ENCODE assay signal across 8 mouse cellular contexts in the genomic region with DNA sequence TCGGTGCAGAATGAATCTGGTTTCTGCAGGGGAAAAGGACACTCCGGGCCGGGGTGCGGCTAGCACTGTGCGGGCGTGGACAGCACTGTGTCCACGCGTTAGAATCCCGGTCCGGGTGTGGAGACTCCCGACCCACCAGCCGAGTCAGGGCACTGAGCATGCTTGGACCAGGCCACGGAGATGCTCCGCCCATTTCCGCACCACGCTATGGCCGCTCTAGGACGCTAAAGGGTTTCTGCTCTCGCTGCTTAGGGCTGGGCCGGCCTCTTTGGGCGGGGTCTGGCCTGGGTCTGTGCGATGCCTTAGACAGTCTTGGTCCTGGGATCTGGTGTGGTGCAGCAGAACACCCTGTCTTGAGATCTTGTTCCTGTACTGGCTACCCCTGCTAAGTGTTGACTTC. TPM values are rescaled to one million over a fixed set of nuclear protein-coding genes. Genes with fewer than 3 reads are reported as not detected.
DNase-seq lines count a peak whose midpoint lies in the region; ATAC-seq and TF ChIP-seq lines count a peak whose summit lies in the region.

No protein-coding gene starts in this region.

- no peaks in the 10 kb centered on the region for H3K9me3 ChIP-seq in MEL (replicated peaks; ENCODE audit: insufficient read depth, low read length)
- no peaks in the 10 kb centered on the region for H3K9me3 ChIP-seq in forebrain, postnatal 0 days (ENCODE audit: low read length)
- no peaks in the 10 kb centered on the region for H3K9me3 ChIP-seq in lung, embryonic 15.5 days

- H3K27me3 ChIP-seq in MEL (ENCODE audit: control insufficient read depth in 1 of 2, insufficient read depth in 2 of 2, low read length in 2 of 2): no peaks in the 10 kb centered on the region
- H3K27me3 ChIP-seq in cerebellum, adult 2 months (ENCODE audit: control insufficient read depth, insufficient read depth, low read length): no peaks in the 10 kb centered on the region
- H3K27me3 ChIP-seq in forebrain, postnatal 0 days (ENCODE audit: insufficient read depth, low read length): no peaks in the 10 kb centered on the region
- H3K27me3 ChIP-seq in lung, embryonic 15.5 days: no peaks in the 10 kb centered on the region

- peaks cover 0 to 8% of the 10 kb centered on the region in 2 experiments; a peak in 2 of 4 replicates for H3K36me3 ChIP-seq in MEL (ENCODE audit: control insufficient read depth in 1 of 2, insufficient read depth in 2 of 2, low read length in 2 of 2)
- H3K36me3 ChIP-seq in forebrain, postnatal 0 days (ENCODE audit: insufficient read depth): no peaks in the 10 kb centered on the region
- H3K36me3 ChIP-seq in lung, embryonic 15.5 days: no peaks in the 10 kb centered on the region

- peak overlapping the region; percentile 98 for H3K9ac ChIP-seq in MEL (ENCODE audit: control insufficient read depth, low read depth, low read length, poor library complexity, severe bottlenecking)
- peak overlapping the region; percentile 77 for H3K9ac ChIP-seq in forebrain, postnatal 0 days
- peak overlapping the region; percentile 84 for H3K9ac ChIP-seq in lung, embryonic 15.5 days

- peaks cover 2% of the 10 kb centered on the region; the same call in 1 of the 2 replicates for H3K79me2 ChIP-seq in MEL (ENCODE audit: control insufficient read depth, insufficient read depth, low read length, poor library complexity)

- peak overlapping the region; percentile 79 for H3K27ac ChIP-seq in MEL (ENCODE audit: control insufficient read depth, low read depth, low read length)
- H3K27ac ChIP-seq in cerebellum, adult 2 months (ENCODE audit: insufficient read depth, low read length): peak overlapping the region; percentile 8; the same call in 1 of the 2 replicates
- peak overlapping the region; percentile 46; the same call in 1 of the 2 replicates for H3K27ac ChIP-seq in forebrain, postnatal 0 days (ENCODE audit: low read depth, low read length)
- peak overlapping the region; percentile 61; the same call in 1 of the 2 replicates for H3K27ac ChIP-seq in lung, embryonic 15.5 days

- H3K4me3 ChIP-seq in MEL (ENCODE audit: control insufficient read depth in 1 of 2, insufficient read depth in 1 of 2, low read depth in 2 of 2, low read length in 2 of 2): peak overlapping the region; percentile 90 to 99
- H3K4me3 ChIP-seq in cerebellum, adult 2 months (replicated peaks; ENCODE audit: insufficient read depth, low read depth, low read length): peak overlapping the region; percentile 59
- peak overlapping the region; percentile 58 for H3K4me3 ChIP-seq in forebrain, postnatal 0 days (ENCODE audit: low read depth, low read length)
- peak overlapping the region; percentile 68 for H3K4me3 ChIP-seq in lung, embryonic 15.5 days

- TF ChIP-seq RAD21 in MEL (IDR thresholded peaks at IDR 0.05; ENCODE audit: low read depth, low read length): no peak

- no peak for TF ChIP-seq EP300 in MEL (IDR thresholded peaks at IDR 0.05; ENCODE audit: low read depth in 1 of 2, low read length in 2 of 2)

- DNase-seq in MEL (ENCODE audit: low read depth, low spot score): peak; percentile 95
- peak; percentile 86 to 89 for DNase-seq in cerebellum, adult 2 months
- DNase-seq in forebrain, postnatal 0 days: peak; percentile 80
- DNase-seq in heart, postnatal 4 days: peak; percentile 91
- peak; percentile 44 for DNase-seq in layer of hippocampus, adult 9-10 months (ENCODE audit: low spot score)
- DNase-seq in ovary, postnatal 10 days (ENCODE audit: low spot score): peak; percentile 68
- DNase-seq in thymus, postnatal 25 days: peak; percentile 9

- peak; percentile 92 to 95 for TF ChIP-seq POLR2A in MEL (IDR thresholded peaks at IDR 0.05; ENCODE audit: control insufficient read depth in 1 of 2, insufficient read depth in 1 of 2, low read depth in 1 of 2, low read length in 2 of 2, poor library complexity in 1 of 2)
- TF ChIP-seq POLR2A in cerebellum, adult 2 months (IDR thresholded peaks at IDR 0.05; ENCODE audit: borderline replicate concordance, insufficient read depth, low read length): peak; percentile 62; the same call in 1 of the 2 replicates

- WGBS in cerebellum, adult 2 months: 3% methylated on average over 22 of the region's 22 CpGs
- under 1% methylated on average over 22 of the region's 22 CpGs for WGBS in forebrain, postnatal 0 days
- under 1% methylated on average over 22 of the region's 22 CpGs for WGBS in lung, embryonic 15.5 days

- no peak for TF ChIP-seq CTCF in MEL (IDR thresholded peaks at IDR 0.05 in 2 of 3, conservative IDR thresholded peaks at IDR 0.05 in 1 of 3; ENCODE audit: control insufficient read depth in 1 of 3, insufficient read depth in 1 of 3, low read depth in 2 of 3, low read length in 3 of 3, poor library complexity in 1 of 3, severe bottlenecking in 1 of 3)
- TF ChIP-seq CTCF in cerebellum, adult 2 months (IDR thresholded peaks at IDR 0.05; ENCODE audit: borderline replicate concordance, insufficient read depth, low read depth, low read length): no peak
- no peak for TF ChIP-seq CTCF in forebrain, postnatal 0 days (IDR thresholded peaks at IDR 0.05; ENCODE audit: low read depth)

- H3K4me1 ChIP-seq in MEL (ENCODE audit: control insufficient read depth in 1 of 2, insufficient read depth in 2 of 2, low read length in 2 of 2): peaks cover 0 to 10% of the 10 kb centered on the region in 2 experiments; a peak in 3 of 4 replicates
- H3K4me1 ChIP-seq in cerebellum, adult 2 months (ENCODE audit: control insufficient read depth, insufficient read depth, low read length): no peaks in the 10 kb centered on the region
- H3K4me1 ChIP-seq in forebrain, postnatal 0 days (ENCODE audit: insufficient read depth): 0 out of 2 replicates have a peak, but pooled peaks cover 2% of the 10 kb centered on the region
- H3K4me1 ChIP-seq in lung, embryonic 15.5 days: 0 out of 2 replicates have a peak, but pooled peaks cover 3% of the 10 kb centered on the region

- ATAC-seq in forebrain, postnatal 0 days: peak; percentile 100
- peak; percentile 100 for ATAC-seq in lung, embryonic 15.5 days (ENCODE audit: borderline replicate concordance, extremely low read depth, low FRiP score, low TSS enrichment)

- H3K4me2 ChIP-seq in forebrain, postnatal 0 days (ENCODE audit: low read depth): peak overlapping the region; percentile 65
- peak overlapping the region; percentile 60 for H3K4me2 ChIP-seq in lung, embryonic 15.5 days

TF ChIP-seq in MEL, 35 proteins besides CTCF, POLR2A, EP300 and RAD21 (continues in another document):
- TF ChIP-seq MEF2A (IDR thresholded peaks at IDR 0.05; ENCODE audit: extremely low read depth, insufficient replicate concordance, low read depth, low read length, poor library complexity, severe bottlenecking) (no peak), GATA1 (IDR thresholded peaks at IDR 0.05; ENCODE audit: low read depth, low read length) (no peak), TAL1 (IDR thresholded peaks at IDR 0.05; ENCODE audit: low read length) (no peak), KAT2A (conservative IDR thresholded peaks at IDR 0.05; ENCODE audit: low read depth, low read length) (no peak; the same call in 1 of the 2 replicates), ZC3H11A (IDR thresholded peaks at IDR 0.05; ENCODE audit: low read depth, low read length) (no peak), POLR2AphosphoS5 (IDR thresholded peaks at IDR 0.05; ENCODE audit: borderline replicate concordance, low read depth, low read length) (no peak), ETS1 (IDR thresholded peaks at IDR 0.05; ENCODE audit: low read depth, low read length) (no peak), ZKSCAN1 (IDR thresholded peaks at IDR 0.05; ENCODE audit: low read depth, low read length) (no peak), POLR2AphosphoS2 (IDR thresholded peaks at IDR 0.05; ENCODE audit: low read length) (peak; percentile 90), E2F4 (IDR thresholded peaks at IDR 0.05; ENCODE audit: borderline replicate concordance, low read depth, low read length) (no peak), ZNF384 (IDR thresholded peaks at IDR 0.05; ENCODE audit: low read depth, low read length) (no peak; the same call in 1 of the 2 replicates), CHD2 (IDR thresholded peaks at IDR 0.05; ENCODE audit: low read length) (no peak), ELF1 (IDR thresholded peaks at IDR 0.05; ENCODE audit: low read depth, low read length) (peak; percentile 91), SMC3 (IDR thresholded peaks at IDR 0.05; ENCODE audit: low read depth, low read length) (no peak), JUND (IDR thresholded peaks at IDR 0.05; ENCODE audit: low read depth, low read length) (no peak), NRF1 (IDR thresholded peaks at IDR 0.05; ENCODE audit: insufficient read depth, low read depth, low read length, poor library complexity, severe bottlenecking) (peak; percentile 68), GABPA (IDR thresholded peaks at IDR 0.05; ENCODE audit: low read depth, low read length) (no peak), MYB (IDR thresholded peaks at IDR 0.05; ENCODE audit: low read depth, low read length) (no peak), MYC (IDR thresholded peaks at IDR 0.05; ENCODE audit: low read depth, low read length) (0 out of 2 replicates have a peak, but pooled peaks have one; percentile 74), SIN3A (IDR thresholded peaks at IDR 0.05; ENCODE audit: low read length) (peak; percentile 59), USF1 (IDR thresholded peaks at IDR 0.05; ENCODE audit: low read depth, low read length) (0 out of 2 replicates have a peak, but pooled peaks have one; percentile 32), RCOR1 (IDR thresholded peaks at IDR 0.05; ENCODE audit: low read depth, low read length) (no peak)

RNA-seq across cellular contexts. Expression of gene Fer, which starts 13.3 kb away (rescaled TPM):
- total RNA-seq in MEL (2012; rRNA removed): 8.5 and 9.4 TPM in 2 replicates
- polyA plus RNA-seq in MEL (2012; ENCODE audit: insufficient read depth in 1 of 2, insufficient read length in 2 of 2, low read depth in 1 of 2, low replicate concordance in 2 of 2, missing spikeins in 1 of 2): 10 to 100 TPM in 1 of 2 experiments, not detected in 1; 11.2 TPM
- 8.8 and 9.6 TPM in 2 replicates for polyA plus RNA-seq in cerebellum, adult 2 months (2012; rRNA removed)
- total RNA-seq in forebrain, postnatal 0 days (2014; rRNA removed): 30.2 and 31.8 TPM in 2 replicates
- polyA plus RNA-seq in forebrain, postnatal 0 days (2015; fragmentation: Nextera tagmentation; extraction: Ambion mirVana): 18.0 and 22.1 TPM in 2 replicates
- total RNA-seq in heart, postnatal 4 days (2021): 10 to 100 TPM; 25.1 to 27.2 TPM
- 28.1 and 29.8 TPM in 2 replicates for polyA plus RNA-seq in lung, embryonic 15.5 days (2015; fragmentation: Nextera tagmentation; extraction: Ambion mirVana)

RNA-seq across cellular contexts. Expression of gene A930002H24Rik, which starts 14.0 kb away (rescaled TPM):
- total RNA-seq in MEL (2012; rRNA removed): 0.69 and 1.1 TPM in 2 replicates
- polyA plus RNA-seq in MEL (2012; ENCODE audit: insufficient read depth in 1 of 2, insufficient read length in 2 of 2, low read depth in 1 of 2, low replicate concordance in 2 of 2, missing spikeins in 1 of 2): under 1 TPM in 1 of 2 experiments, not detected in 1; 0.70 TPM
- polyA plus RNA-seq in cerebellum, adult 2 months (2012; rRNA removed): 0.77 and 0.78 TPM in 2 replicates
- total RNA-seq in forebrain, postnatal 0 days (2014; rRNA removed): 6.0 and 7.9 TPM in 2 replicates
- 1.5 and 1.6 TPM in 2 replicates for polyA plus RNA-seq in forebrain, postnatal 0 days (2015; fragmentation: Nextera tagmentation; extraction: Ambion mirVana)
- 1 to 10 TPM in 1 of 2 experiments, not detected in 1; 1.3 TPM for total RNA-seq in heart, postnatal 4 days (2021)
- polyA plus RNA-seq in lung, embryonic 15.5 days (2015; fragmentation: Nextera tagmentation; extraction: Ambion mirVana): 3.3 and 4.1 TPM in 2 replicates

Comparison
In these comparisons a context has a peak if more than half of its experiments do, and no peak if none do; other contexts are left out.
1. Peak in every context shown above with its lines: DNase-seq, ATAC-seq, H3K4me3 ChIP-seq and H3K27ac ChIP-seq.
2. DNase-seq: peak in every context shown above with its lines; median percentile 95 in MEL; 91 in heart, postnatal 4 days; 88 in cerebellum, adult 2 months; 80 in forebrain, postnatal 0 days; 68 in ovary, postnatal 10 days; 44 in layer of hippocampus, adult 9-10 months; 9 in thymus, postnatal 25 days.
3. H3K27ac ChIP-seq: peak in every context shown above with its lines; median percentile 79 in MEL; 61 in lung, embryonic 15.5 days; 46 in forebrain, postnatal 0 days; 8 in cerebellum, adult 2 months.